Comparison of ENCODE assay signal across 8 mouse cellular contexts in genomic region chr2:25461407-25461806, GRCm38 (mm10). TPM values are rescaled to one million over a fixed set of nuclear protein-coding genes. Genes with fewer than 3 reads are reported as not detected.
DNase-seq lines count a peak whose midpoint lies in the region; ATAC-seq and TF ChIP-seq lines count a peak whose summit lies in the region.

No protein-coding gene starts in this region.

- peak overlapping the region; percentile 93 for H3K4me3 ChIP-seq in left cerebral cortex, adult 2 months
- H3K4me3 ChIP-seq in embryonic facial prominence, embryonic 14.5 days (ENCODE audit: low read depth, low read length): peak overlapping the region; percentile 75
- H3K4me3 ChIP-seq in intestine, embryonic 16.5 days (ENCODE audit: low read length): peak overlapping the region; percentile 72
- peak overlapping the region; percentile 77 for H3K4me3 ChIP-seq in neural tube, embryonic 13.5 days

- TF ChIP-seq CTCF in left cerebral cortex, adult 2 months (IDR thresholded peaks at IDR 0.05): no peak

- H3K9ac ChIP-seq in embryonic facial prominence, embryonic 14.5 days (ENCODE audit: low read depth, low read length): peak overlapping the region; percentile 80
- H3K9ac ChIP-seq in intestine, embryonic 16.5 days (ENCODE audit: low read depth, low read length): peak overlapping the region; percentile 57; the same call in 1 of the 2 replicates
- H3K9ac ChIP-seq in neural tube, embryonic 13.5 days: peak overlapping the region; percentile 87

- H3K9me3 ChIP-seq in embryonic facial prominence, embryonic 14.5 days (ENCODE audit: control insufficient read depth, low read length): no peaks in the 10 kb centered on the region
- no peaks in the 10 kb centered on the region for H3K9me3 ChIP-seq in intestine, embryonic 16.5 days (ENCODE audit: control insufficient read depth, low read length)
- no peaks in the 10 kb centered on the region for H3K9me3 ChIP-seq in neural tube, embryonic 13.5 days

- no peak for ATAC-seq in embryonic facial prominence, embryonic 14.5 days (ENCODE audit: low read depth)
- 0 out of 2 replicates have a peak, but pooled peaks have one; percentile 1 for ATAC-seq in intestine, embryonic 16.5 days
- peak; percentile 10; the same call in 1 of the 2 replicates for ATAC-seq in neural tube, embryonic 13.5 days (ENCODE audit: low read depth)

- intact Hi-C loops in left cerebral cortex, adult 2 months (cut with DNase I): loop anchor here (2.0 kb wide), 2 partner anchors 33 to 39 kb away; partner anchors contain the start of genes Abca2, C8g and Fbxw5
- intact Hi-C loops in left cerebral cortex, postnatal 36 days (cut with DNase I): loop anchor here (2.0 kb wide), 2 partner anchors 31 to 39 kb away; partner anchors contain the start of genes C8g and Fbxw5

- H3K27me3 ChIP-seq in embryonic facial prominence, embryonic 14.5 days (replicated peaks; ENCODE audit: control insufficient read depth, insufficient read depth, low read length): no peaks in the 10 kb centered on the region
- no peaks in the 10 kb centered on the region for H3K27me3 ChIP-seq in intestine, embryonic 16.5 days (replicated peaks; ENCODE audit: control insufficient read depth, insufficient read depth, low read length)
- H3K27me3 ChIP-seq in neural tube, embryonic 13.5 days: no peaks in the 10 kb centered on the region

- DNase-seq in left cerebral cortex, adult 2 months (ENCODE audit: extremely low spot score in 1 of 2, low spot score in 2 of 2): no peak
- no peak for DNase-seq in left cerebral cortex, adult 18-20 months (ENCODE audit: low spot score in 2 of 2)
- no peak for DNase-seq in embryonic facial prominence, embryonic 14.5 days (ENCODE audit: low spot score)
- DNase-seq in frontal cortex, adult 2 months (ENCODE audit: extremely low spot score in 1 of 2, low spot score in 1 of 2): no peak
- no peak for DNase-seq in left cerebral cortex, postnatal 36 days (ENCODE audit: low spot score in 2 of 2)
- no peak for DNase-seq in frontal cortex, postnatal 14 days (ENCODE audit: low spot score in 2 of 2)

- H3K27ac ChIP-seq in left cerebral cortex, adult 2 months: peak overlapping the region; percentile 88
- peak overlapping the region; percentile 90 for H3K27ac ChIP-seq in embryonic facial prominence, embryonic 14.5 days (replicated peaks; ENCODE audit: low read depth, low read length)
- H3K27ac ChIP-seq in intestine, embryonic 16.5 days (ENCODE audit: low read length): peak overlapping the region; percentile 52
- peak overlapping the region; percentile 96 for H3K27ac ChIP-seq in neural tube, embryonic 13.5 days (replicated peaks)

- H3K4me2 ChIP-seq in embryonic facial prominence, embryonic 14.5 days (ENCODE audit: low read depth, low read length): peak overlapping the region; percentile 70
- H3K4me2 ChIP-seq in intestine, embryonic 16.5 days (ENCODE audit: low read depth, low read length): peak overlapping the region; percentile 87
- H3K4me2 ChIP-seq in neural tube, embryonic 13.5 days: peak overlapping the region; percentile 89

- peaks cover 16% of the 10 kb centered on the region; the same call in 1 of the 2 replicates for H3K4me1 ChIP-seq in embryonic facial prominence, embryonic 14.5 days (ENCODE audit: control insufficient read depth, insufficient read depth, low read length)
- H3K4me1 ChIP-seq in intestine, embryonic 16.5 days (ENCODE audit: control insufficient read depth, insufficient read depth, low read length): peaks cover 34% of the 10 kb centered on the region
- H3K4me1 ChIP-seq in neural tube, embryonic 13.5 days (replicated peaks): peaks cover 31% of the 10 kb centered on the region

- 22% methylated on average over 3 of the region's 3 CpGs for WGBS in embryonic facial prominence, embryonic 14.5 days
- 21% methylated on average over 3 of the region's 3 CpGs for WGBS in intestine, embryonic 16.5 days
- WGBS in neural tube, embryonic 13.5 days: 34% methylated on average over 3 of the region's 3 CpGs

- H3K36me3 ChIP-seq in embryonic facial prominence, embryonic 14.5 days (ENCODE audit: control insufficient read depth, insufficient read depth, low read length): no peaks in the 10 kb centered on the region
- no peaks in the 10 kb centered on the region for H3K36me3 ChIP-seq in intestine, embryonic 16.5 days (ENCODE audit: control insufficient read depth, insufficient read depth, low read length)
- peaks cover 21% of the 10 kb centered on the region for H3K36me3 ChIP-seq in neural tube, embryonic 13.5 days

RNA-seq across cellular contexts. Expression of gene Paxx, which starts 0.5 kb away (rescaled TPM):
- 10 to 100 TPM; 65.9 to 75.3 TPM for total RNA-seq in left cerebral cortex, adult 2 months (2021)
- 10 to 100 TPM; 64.5 to 69.1 TPM for total RNA-seq in left cerebral cortex, adult 18-20 months (2021)
- polyA plus RNA-seq in embryonic facial prominence, embryonic 14.5 days (2014; fragmentation: Nextera tagmentation; extraction: Ambion mirVana): 39.3 and 41.7 TPM in 2 replicates
- polyA plus RNA-seq in intestine, embryonic 16.5 days (2015; fragmentation: Nextera tagmentation; extraction: Ambion mirVana): 31.5 and 37.4 TPM in 2 replicates
- polyA plus RNA-seq in neural tube, embryonic 13.5 days (2015; fragmentation: Nextera tagmentation; extraction: Ambion mirVana): 85.1 and 97.1 TPM in 2 replicates
- polyA plus RNA-seq in frontal cortex, adult 2 months (2012; rRNA removed): 110 and 114 TPM in 2 replicates
- 10 to 100 TPM; 72.8 to 75.8 TPM for total RNA-seq in left cerebral cortex, postnatal 36 days (2021)

RNA-seq across cellular contexts. Expression of gene Clic3, which starts 4.8 kb away (rescaled TPM):
- total RNA-seq in left cerebral cortex, adult 2 months (2021): not detected
- total RNA-seq in left cerebral cortex, adult 18-20 months (2021): 1 to 10 TPM in 1 of 2 experiments, not detected in 1; 1.5 TPM
- 11.2 and 22.7 TPM in 2 replicates for polyA plus RNA-seq in embryonic facial prominence, embryonic 14.5 days (2014; fragmentation: Nextera tagmentation; extraction: Ambion mirVana)
- 2.6 and 2.7 TPM in 2 replicates for polyA plus RNA-seq in intestine, embryonic 16.5 days (2015; fragmentation: Nextera tagmentation; extraction: Ambion mirVana)
- 2.8 and 3.2 TPM in 2 replicates for polyA plus RNA-seq in neural tube, embryonic 13.5 days (2015; fragmentation: Nextera tagmentation; extraction: Ambion mirVana)
- polyA plus RNA-seq in frontal cortex, adult 2 months (2012; rRNA removed): 0.42 and 1.4 TPM in 2 replicates
- total RNA-seq in left cerebral cortex, postnatal 36 days (2021): under 1 TPM in 1 of 2 experiments, not detected in 1; 0.69 TPM

RNA-seq across cellular contexts. Expression of gene Ptgds, which starts 8.4 kb away (rescaled TPM):
- 1,000 to 10,000 TPM; 1,632 to 2,529 TPM for total RNA-seq in left cerebral cortex, adult 2 months (2021)
- 1,000 to 10,000 TPM; 2,769 to 3,095 TPM for total RNA-seq in left cerebral cortex, adult 18-20 months (2021)
- polyA plus RNA-seq in embryonic facial prominence, embryonic 14.5 days (2014; fragmentation: Nextera tagmentation; extraction: Ambion mirVana): 156 and 191 TPM in 2 replicates
- polyA plus RNA-seq in intestine, embryonic 16.5 days (2015; fragmentation: Nextera tagmentation; extraction: Ambion mirVana): 4.0 and 4.5 TPM in 2 replicates
- 19.7 and 19.9 TPM in 2 replicates for polyA plus RNA-seq in neural tube, embryonic 13.5 days (2015; fragmentation: Nextera tagmentation; extraction: Ambion mirVana)
- polyA plus RNA-seq in frontal cortex, adult 2 months (2012; rRNA removed): 2,136 and 2,926 TPM in 2 replicates
- total RNA-seq in left cerebral cortex, postnatal 36 days (2021): 1,000 to 10,000 TPM; 1,442 to 2,237 TPM

RNA-seq across cellular contexts. Expression of gene Lcn12, which starts 32.3 kb away (rescaled TPM):
- total RNA-seq in left cerebral cortex, adult 2 months (2021): not detected
- total RNA-seq in left cerebral cortex, adult 18-20 months (2021): not detected
- polyA plus RNA-seq in embryonic facial prominence, embryonic 14.5 days (2014; fragmentation: Nextera tagmentation; extraction: Ambion mirVana): not detected in 2 replicates
- 0.32 TPM in 1 of 2 replicates, not detected in the other for polyA plus RNA-seq in intestine, embryonic 16.5 days (2015; fragmentation: Nextera tagmentation; extraction: Ambion mirVana)
- polyA plus RNA-seq in neural tube, embryonic 13.5 days (2015; fragmentation: Nextera tagmentation; extraction: Ambion mirVana): not detected in 2 replicates
- not detected in 2 replicates for polyA plus RNA-seq in frontal cortex, adult 2 months (2012; rRNA removed)
- not detected for total RNA-seq in left cerebral cortex, postnatal 36 days (2021)

RNA-seq across cellular contexts. Expression of gene Abca2, which starts 32.9 kb away (rescaled TPM):
- 100 to 1,000 TPM; 160 to 168 TPM for total RNA-seq in left cerebral cortex, adult 2 months (2021)
- 100 to 1,000 TPM; 155 to 165 TPM for total RNA-seq in left cerebral cortex, adult 18-20 months (2021)
- 6.4 and 6.9 TPM in 2 replicates for polyA plus RNA-seq in embryonic facial prominence, embryonic 14.5 days (2014; fragmentation: Nextera tagmentation; extraction: Ambion mirVana)
- polyA plus RNA-seq in intestine, embryonic 16.5 days (2015; fragmentation: Nextera tagmentation; extraction: Ambion mirVana): 2.1 and 2.8 TPM in 2 replicates
- 9.8 and 10.2 TPM in 2 replicates for polyA plus RNA-seq in neural tube, embryonic 13.5 days (2015; fragmentation: Nextera tagmentation; extraction: Ambion mirVana)
- polyA plus RNA-seq in frontal cortex, adult 2 months (2012; rRNA removed): 107 TPM in 2 replicates
- total RNA-seq in left cerebral cortex, postnatal 36 days (2021): 100 to 1,000 TPM; 169 to 174 TPM

Comparison
In these comparisons a context has a peak if more than half of its experiments do, and no peak if none do; other contexts are left out.
1. RNA of gene Ptgds, which starts 8.4 kb away (polyA plus RNA-seq): 2,136 to 2,926 TPM in frontal cortex, adult 2 months; 156 to 191 TPM in embryonic facial prominence, embryonic 14.5 days, 19.7 to 19.9 TPM in neural tube, embryonic 13.5 days and 4.0 to 4.5 TPM in intestine, embryonic 16.5 days; every median in the first group is over 10 times any median in the second.
2. Peak in every context shown above with its lines, with median percentiles within 50 percentile points of each other: H3K27ac ChIP-seq, H3K4me3 ChIP-seq, H3K4me2 ChIP-seq and H3K9ac ChIP-seq.